Mouse (Mus musculus) bone marrow, adult 2 months (tissue): ENCODE data around the gene Hmcn2.

Experiments
- CTCF ChIP-seq: fragments of 200-500 bp; IDR thresholded peaks from 2 replicates; pipeline ENCODE4 v1.5.1; 2011; ENCODE audit warnings: low read length, control low read depth; ENCODE audit not compliant: control insufficient read depth, insufficient read depth
- POLR2A ChIP-seq: fragments of 200-500 bp; IDR thresholded peaks from 2 replicates; pipeline ENCODE4 v1.6.1; 2011; ENCODE audit warnings: low read depth, mild to moderate bottlenecking, control low read depth, low read length, borderline replicate concordance; ENCODE audit not compliant: control insufficient read depth

DNA sequence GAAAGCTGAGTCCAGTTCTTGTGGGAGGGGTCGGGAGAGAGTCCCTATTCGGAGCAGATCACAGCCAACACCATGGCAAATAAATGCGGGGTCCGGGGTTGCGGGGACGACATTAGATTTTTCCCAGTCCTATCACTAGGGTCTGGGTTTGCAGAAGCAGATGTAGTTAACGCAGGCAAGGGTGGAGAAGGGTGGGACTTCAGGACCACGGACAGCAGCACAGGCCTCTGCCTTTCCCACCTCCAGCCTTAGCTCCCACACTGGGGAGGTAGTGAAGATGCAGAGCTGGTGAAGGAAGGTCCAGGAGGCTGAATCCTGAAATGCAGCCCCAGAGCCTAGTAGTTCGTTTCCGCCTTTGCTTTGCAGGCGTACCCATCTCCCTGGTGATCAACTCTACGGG, 31.9 kb downstream of the Hmcn2 start:
- TF ChIP-seq CTCF (no peak), POLR2A (no peak)
